Mouse (Mus musculus): ENCODE data around the gene Slc44a2.
"Not testable (repeated sequence)": the region's sequence is repeated elsewhere in the genome, so short reads cannot be mapped to it uniquely, and the experiment has no call there.

Slc44a2 gene

DNA sequence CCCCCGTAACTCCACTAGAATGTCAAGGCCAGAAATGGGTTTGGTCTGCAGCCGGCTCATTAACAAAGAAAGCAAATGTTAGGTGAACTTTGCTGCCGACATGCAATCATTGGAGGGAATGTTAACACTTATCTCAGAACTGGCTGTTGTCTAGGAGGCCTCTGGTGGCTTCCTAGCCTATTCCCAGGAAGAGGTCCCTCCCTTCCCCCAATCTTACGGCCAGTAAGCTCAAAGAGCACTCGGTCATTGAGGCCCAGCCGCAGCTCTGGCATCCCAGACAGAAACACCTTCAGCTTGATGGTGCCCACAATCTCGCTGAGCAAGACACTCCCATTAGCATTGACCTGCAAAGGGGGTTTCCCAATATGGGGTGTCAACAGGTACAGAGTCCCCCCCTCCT lies 15.4 kb upstream of the Slc44a2 start:
- no peak for DNase-seq (ENCODE audit: low spot score in 2 of 2)

GRCm38 (mm10) chr9:21309150-21309741 lies 11.3 kb upstream of the Slc44a2 start:
- DNase-seq (ENCODE audit: low spot score in 2 of 2): no peak

GRCm38 (mm10) chr9:21311695-21312094 lies 8.8 kb upstream of the Slc44a2 start:
- DNase-seq (ENCODE audit: low spot score in 2 of 2): no peak

GRCm38 (mm10) chr9:21312134-21312533 lies 8.4 kb upstream of the Slc44a2 start, which contains the start of gene Ap1m2:
Gene Ap1m2, minus strand, starts transcription at chr9:21312337.
- peak; percentile 49 to 68 for DNase-seq (ENCODE audit: low spot score in 2 of 2)

- DNase-seq (ENCODE audit: low spot score in 2 of 2): peak; percentile 80 to 93
These were observed 7.1 kb upstream of the Slc44a2 start for GRCm38 (mm10) chr9:21313394-21313793.

- DNase-seq (ENCODE audit: low spot score in 2 of 2): no peak
These were observed 5.9 kb upstream of the Slc44a2 start for GRCm38 (mm10) chr9:21314367-21315140.

DNA sequence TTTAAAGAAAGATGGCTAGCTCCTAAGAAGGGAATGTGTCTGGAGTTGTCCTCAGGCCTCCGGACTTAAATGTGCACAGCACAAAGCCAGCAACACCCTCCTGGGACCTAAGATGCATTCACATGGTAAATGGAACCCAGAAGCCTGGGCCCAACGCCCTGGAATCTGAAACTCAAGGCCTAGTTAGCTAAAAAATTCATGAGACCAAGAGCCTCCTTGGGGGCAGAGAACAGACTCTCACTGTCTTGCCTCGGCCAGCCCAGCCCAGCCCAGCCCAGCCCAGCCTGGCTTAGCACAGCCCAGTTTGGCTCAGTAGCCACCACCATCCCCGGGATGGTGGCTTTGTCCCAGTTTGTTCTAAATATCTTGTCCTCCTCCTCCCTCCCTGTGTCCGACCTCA lies 5.1 kb upstream of the Slc44a2 start:
- DNase-seq (ENCODE audit: low spot score in 2 of 2): no peak

DNA sequence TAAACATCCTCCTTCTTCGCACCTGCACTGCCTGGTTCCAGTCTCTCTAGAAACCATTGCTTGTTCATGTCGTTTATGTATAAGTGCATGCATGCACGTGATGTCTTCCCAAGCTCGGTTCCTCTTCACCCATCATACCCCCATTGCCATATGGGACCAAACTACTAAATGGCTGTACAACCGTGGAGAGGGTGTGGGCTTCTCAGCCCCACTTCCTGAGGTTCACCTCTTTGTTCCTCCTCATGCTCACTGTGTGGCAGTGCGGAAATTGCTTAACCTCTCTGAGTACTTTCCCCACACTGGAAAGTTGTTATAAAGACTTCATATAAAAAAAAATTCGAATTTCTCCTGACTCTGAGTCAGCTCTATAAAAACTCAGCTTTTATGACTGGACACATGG lies 3.8 kb upstream of the Slc44a2 start:
- no peak for DNase-seq (ENCODE audit: low spot score in 2 of 2)

DNA sequence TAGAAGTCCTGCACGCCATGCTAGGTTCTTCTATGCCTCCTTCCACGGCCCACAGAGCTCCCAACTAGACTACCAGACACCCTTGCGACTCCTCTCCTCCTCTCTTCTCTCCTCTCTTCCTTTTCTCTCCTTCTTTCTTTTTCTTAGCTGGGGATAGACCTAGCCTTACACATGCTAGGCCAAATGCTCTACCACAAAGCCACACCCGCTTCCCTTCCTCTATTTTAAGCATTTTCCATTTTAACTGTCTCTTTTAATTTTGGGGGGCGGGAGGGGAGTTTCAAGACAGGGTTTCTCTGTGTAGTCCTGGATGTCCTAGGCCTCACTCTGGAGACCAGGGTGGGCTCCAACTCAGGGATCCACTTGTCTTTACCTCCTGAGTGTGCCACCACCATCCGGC lies 1.7 kb upstream of the Slc44a2 start:
- no peak for DNase-seq (ENCODE audit: low spot score in 2 of 2)

GRCm38 (mm10) chr9:21319503-21319902 lies 995 bp upstream of the Slc44a2 start:
- no peak for DNase-seq (ENCODE audit: low spot score in 2 of 2)

DNA sequence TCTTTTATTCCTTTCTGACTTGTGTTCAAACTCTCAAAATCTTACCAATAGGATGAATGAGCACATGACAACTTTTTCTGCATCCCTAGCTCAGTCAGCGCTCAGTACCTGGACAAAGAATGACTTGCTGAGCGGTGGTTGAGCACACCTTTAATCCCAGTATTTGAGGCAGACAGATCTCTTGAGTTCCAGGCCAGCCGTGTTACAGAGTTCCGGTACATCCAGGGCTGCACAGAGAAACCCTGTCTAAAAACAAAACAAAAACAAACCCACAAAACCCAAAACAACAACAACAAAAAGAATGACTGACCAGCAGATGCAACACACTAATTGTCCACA lies 249 bp upstream of the Slc44a2 start:
- DNase-seq (ENCODE audit: low spot score in 2 of 2): no peak

DNA sequence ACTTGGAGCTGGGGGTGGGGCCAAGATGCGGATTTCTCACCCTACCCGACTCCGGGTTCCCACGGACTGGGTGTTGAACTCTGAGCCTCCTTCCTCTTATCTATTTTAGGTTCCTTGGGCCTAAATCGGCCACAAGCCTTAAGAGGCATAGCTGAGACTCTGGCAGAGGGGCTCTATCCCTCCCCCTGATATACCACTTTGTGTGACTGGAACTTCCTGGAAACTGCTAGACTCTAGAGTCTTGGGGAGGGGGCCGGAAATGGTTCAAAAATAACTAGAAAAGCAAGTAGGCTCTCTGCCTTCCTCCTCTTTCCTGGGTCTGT lies 976 bp downstream of the Slc44a2 start:
- DNase-seq (ENCODE audit: low spot score in 2 of 2): no peak

DNA sequence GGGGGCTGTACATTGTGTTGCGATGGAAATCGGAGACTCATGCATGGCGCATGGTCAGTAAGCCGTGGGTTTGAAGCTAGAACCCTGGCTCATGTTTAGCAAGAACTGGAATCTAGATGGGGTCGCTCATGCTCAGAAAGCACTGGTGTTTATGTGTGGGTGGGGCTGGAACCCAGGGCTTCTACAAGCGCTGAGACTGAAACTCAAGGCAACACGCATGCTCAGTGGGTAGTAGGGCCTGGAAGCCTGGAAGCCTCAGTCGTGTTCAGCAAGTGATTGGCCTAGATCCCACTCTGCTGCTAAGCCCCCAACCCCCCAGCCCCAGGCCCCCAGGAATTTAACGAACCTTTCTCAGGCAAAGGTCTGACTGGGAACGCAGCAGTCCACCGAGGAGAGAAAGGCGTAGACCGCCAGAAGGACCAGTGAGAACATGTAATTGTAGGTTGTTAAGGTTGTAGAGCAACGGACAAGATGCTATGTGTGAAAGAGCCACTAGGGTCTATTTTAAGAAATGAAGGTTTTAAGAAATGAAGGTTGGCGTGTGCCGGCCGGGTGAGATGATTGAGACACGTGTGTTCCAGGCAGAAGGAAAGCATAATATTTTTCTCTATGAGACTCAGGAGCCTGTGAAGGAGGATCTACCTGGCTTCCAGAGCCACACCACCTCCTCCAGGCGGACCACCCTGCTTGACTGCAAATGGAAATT lies 1.9 kb downstream of the Slc44a2 start:
- DNase-seq (ENCODE audit: low spot score in 2 of 2): no peak

GRCm38 (mm10) chr9:21322917-21323297 lies 2.4 kb downstream of the Slc44a2 start:
- not testable (repeated sequence) for DNase-seq (ENCODE audit: low spot score in 2 of 2)

DNA sequence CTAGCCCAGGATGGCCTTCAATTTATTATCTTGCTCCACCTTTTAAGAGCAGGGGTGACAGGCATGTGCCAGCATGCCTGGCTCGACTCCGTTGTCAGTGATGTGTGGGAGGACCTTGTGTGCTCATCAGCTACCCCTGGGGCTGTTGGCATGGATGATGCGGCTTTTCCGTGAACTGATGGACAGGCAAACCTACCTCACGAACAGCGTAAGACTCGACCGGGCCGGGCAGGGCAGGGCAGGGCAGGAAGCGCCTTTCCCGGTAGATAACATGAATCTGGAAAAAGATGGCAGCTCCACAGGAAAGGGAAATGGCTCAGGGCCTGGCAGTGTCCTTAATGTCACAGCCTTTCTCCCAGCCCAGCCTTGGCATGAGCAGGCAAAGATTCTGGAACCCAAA lies 3.8 kb downstream of the Slc44a2 start:
- no peak for DNase-seq (ENCODE audit: low spot score in 2 of 2)

GRCm38 (mm10) chr9:21327569-21327968 lies 7.1 kb downstream of the Slc44a2 start:
- no peak for DNase-seq (ENCODE audit: low spot score in 2 of 2)

GRCm38 (mm10) chr9:21328041-21328440 lies 7.5 kb downstream of the Slc44a2 start:
- no peak for DNase-seq (ENCODE audit: low spot score in 2 of 2)

DNA sequence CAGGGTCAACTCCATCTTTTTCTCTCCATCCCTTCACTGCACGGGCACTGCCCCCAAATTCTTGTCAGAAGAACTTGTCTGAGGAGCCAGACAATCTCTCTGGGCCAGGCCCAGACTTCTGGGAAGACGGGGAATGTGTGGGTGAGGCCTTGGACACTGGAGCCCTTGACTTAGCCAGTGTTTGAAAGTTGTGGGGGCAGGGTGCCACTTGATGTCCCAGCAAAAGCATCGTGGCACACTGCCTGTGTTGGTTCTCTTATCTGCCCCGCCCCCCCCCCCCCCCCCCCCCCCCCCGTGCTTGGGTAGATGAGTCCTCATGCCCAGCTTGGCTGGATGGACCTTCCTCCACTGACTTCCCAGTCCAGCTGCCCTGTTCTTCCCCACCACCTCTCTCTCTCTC lies 8.5 kb downstream of the Slc44a2 start:
- peak in 1 of 2 experiments; percentile 53 for DNase-seq (ENCODE audit: low spot score in 2 of 2)

DNA sequence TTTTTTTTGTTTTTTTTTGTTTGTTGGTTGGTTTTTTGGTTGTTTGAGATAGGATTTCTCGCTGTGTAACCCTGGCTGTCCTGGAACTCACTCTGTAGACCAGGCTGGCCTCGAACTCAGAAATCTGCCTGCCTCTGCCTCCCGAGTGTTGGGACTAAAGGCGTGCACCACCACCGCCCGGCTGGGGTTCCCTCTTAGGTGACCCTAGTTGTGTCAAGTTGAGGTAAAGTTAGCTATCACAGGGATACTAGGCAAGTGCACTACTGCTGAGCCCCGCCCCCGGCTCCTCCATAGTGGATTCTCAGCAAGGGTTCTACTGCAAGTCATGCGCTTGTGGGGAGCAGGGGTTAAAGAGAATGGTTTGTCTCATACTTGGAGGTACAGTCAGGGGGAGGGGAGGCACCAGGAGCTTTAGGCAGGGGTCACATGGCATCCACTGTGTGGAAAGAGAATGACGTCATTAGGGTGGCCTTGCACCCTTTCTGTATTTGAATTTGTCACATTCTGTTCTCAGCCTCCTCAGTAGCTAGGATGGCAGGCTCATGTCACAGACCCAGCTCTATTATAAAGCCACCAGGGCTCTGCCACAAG lies 9.3 kb downstream of the Slc44a2 start:
- DNase-seq (ENCODE audit: low spot score in 2 of 2): no peak

- DNase-seq (ENCODE audit: low spot score in 2 of 2): no peak
These were observed 11.1 kb downstream of the Slc44a2 start for GRCm38 (mm10) chr9:21331365-21332140.

DNA sequence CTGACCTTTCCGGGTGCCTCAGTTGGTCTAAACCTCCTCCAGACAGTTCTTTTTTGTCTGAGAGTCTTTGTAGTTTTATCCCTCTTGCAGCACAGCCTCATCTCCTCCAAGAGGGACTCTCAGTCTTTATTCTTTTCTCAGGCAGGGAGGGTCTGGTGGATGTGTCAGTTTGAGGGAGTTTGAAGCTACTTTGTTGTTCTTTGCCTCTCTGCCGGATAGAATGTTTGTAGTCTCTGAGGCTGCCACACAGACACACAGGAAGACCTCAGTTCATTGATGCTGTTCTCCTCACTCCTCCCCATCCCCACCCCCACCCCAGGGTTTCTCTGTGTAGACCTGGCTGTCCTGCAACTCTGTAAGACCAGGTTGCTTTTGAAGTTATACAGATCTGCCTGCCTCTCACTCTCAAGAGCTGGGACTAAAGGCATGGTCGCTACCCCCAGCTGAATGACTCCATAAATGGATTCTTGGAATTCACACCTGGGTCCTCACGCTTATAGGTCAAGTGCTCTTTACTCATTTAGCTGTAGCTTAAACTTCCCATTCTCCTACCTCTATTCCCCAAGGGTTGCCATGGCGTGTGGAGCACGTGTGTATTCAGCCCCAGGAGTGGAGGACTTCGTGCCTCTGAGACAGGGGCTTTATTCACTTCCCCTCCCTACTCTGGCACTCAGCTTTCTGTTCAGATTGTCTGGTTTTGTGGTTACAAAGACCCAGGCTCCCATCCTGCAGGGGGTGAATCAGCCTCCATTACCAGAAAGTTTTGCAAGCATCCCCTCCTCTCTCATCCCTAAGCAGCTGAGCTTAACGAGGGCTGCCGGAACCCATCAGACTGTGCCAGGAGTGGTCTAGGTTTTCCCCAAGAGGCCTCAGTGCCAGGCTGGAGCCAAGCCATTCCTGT lies 11.9 kb downstream of the Slc44a2 start:
- DNase-seq (ENCODE audit: low spot score in 2 of 2): no peak

All from urinary bladder, postnatal 4 days (tissue).